Mouse (Mus musculus): ENCODE data around the gene Tbl1xr1. TPM values are rescaled to one million over a fixed set of nuclear protein-coding genes. Genes with fewer than 3 reads are reported as not detected.

Gene Tbl1xr1
- total RNA-seq, 4 experiments from 2014 or later: 123 to 141 (median 137) TPM

DNA sequence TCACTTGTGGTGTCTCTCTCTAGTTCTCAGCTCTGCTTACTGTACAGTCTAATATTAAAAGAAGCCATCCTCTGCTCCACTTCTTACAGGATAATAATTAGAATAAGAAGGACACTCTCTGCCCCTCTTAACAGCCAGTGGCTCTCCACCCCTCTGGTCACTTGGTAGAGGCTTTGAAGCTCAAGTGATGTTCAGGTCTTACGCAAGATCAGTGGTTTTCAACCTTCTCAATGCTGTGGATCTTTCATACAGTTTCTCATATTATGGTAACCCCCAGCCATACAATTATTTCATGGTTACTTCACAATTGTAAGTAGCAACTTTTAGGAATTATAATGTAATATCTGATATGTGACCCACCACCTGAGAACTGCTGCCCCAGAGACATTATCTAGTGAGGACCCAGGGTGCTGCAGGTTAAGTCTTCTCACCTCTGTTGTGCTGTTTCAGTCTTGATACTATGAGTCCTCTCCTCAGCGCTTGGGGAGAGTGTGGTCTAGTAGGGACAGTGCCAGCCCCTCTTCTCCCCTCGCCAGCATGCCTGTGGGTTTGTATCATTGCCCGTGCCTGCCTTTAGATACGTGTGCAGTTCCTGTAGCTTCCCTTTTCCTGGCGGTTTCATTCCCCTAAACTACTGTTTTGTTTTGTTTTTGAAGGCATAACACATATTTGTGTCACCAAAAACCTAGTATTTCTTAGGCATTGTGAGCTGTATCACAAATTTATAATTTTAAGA lies 65.7 kb downstream of the Tbl1xr1 start:
- no peak for DNase-seq (ENCODE audit: low spot score in 2 of 2)

DNA sequence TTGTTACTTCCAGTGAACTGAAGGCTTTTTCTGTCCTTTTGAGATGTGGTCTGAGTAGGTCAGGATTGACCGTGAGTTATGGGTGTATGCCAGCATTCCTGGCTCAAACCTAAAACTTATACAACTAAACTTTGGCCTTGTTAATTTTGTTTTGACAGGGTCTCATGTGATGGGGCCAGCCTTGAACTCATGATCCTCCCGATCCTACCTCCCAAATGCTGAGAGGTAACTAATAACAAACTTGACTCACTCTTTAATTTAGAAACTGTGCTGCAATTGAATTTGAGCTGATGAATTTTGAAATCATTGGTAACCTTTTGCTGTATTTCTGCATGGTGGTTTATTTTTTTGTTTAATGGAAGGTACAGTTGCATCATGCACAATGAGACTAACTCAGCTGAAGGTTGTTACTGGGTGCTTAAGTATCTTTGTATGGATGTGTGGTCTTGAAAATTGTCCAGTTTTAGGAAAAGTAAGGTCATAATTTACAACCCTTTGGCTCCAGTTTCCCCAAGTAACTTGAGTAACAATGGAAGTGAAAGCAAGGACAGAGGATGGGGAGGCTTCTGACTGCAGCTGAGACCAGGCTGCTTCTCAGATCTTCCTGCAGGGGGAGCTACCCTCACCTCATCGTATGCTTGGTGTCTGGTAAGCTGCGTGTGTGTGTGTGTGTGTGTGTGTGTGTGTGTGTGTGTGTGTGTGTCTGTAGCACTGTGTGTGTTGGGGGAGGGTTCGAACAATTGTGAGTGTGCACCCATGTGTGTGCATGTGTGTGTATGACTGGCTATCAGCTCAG lies 66.6 kb downstream of the Tbl1xr1 start:
- no peak for DNase-seq (ENCODE audit: low spot score in 2 of 2)

DNA sequence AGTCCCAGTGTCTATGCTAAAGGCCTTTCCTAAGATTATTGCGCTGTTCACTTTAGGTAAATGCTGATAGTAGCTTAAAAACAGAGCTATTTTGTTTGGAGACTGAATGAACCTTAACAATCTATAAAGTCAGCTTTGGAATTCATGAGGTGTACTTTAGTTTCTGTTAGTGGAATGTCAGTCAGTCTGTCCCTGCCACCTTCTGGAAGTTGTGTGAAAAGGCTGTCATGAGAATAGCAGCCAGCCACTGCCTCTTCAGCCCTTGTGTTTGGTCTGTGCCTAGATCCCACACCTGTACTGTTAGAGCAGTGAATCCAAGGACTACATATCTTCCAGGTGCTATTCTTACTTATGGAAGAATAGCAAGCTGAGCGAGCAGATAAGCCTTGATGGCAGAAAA lies 67.8 kb downstream of the Tbl1xr1 start:
- no peak for DNase-seq (ENCODE audit: low spot score in 2 of 2)

DNA sequence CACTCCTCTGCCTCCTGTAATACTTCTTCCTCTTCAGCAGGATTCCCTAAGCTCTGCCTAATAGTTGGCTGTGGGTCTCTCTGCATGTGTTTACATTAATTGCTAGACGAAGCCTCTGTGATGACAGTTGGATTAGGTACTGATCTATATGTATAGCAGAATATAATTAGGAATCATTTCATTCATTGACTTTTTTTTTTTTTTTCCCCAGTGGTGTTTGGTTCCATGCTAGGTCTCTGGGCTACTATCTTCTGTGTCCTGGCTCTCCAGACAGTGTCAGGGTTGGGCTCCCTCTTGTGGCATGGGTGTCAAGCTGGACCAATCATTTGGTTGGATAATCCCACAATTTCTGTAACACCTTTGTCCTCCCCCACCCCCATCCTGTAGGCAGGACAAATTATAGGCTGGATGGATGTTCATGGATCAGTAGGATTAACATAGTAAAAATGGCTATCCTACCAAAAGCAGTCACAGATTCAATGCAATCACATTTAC lies 71.0 kb downstream of the Tbl1xr1 start:
- no peak for DNase-seq (ENCODE audit: low spot score in 2 of 2)

DNA sequence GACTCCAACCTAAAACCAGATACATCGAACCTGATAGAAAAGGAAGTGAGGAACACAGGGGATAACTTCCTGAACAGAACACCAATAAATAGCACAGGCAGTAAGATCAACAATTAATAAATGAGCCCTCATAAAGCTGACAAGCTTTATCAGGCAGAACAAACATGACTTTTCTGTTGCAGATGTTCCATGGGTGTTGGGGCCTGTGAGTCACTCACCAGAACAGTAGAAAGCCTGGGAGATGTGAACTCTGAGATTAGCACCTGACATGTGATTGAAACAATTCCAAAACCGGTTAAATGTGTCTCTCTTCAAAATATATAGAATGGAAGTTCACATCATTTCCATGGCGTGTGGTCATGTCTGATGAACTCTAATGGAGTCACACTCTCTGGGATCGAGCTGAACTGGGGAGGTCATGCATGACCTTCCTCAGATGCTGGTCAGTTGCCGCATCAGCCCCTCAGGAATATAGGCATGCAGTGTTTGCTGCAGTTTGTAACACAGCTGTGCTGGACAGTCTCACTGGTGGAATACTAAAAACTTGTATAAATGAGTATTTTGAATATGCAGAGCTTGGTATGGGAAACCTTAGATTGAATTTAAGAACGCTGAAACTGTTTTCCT lies 72.0 kb downstream of the Tbl1xr1 start:
- DNase-seq (ENCODE audit: low spot score in 2 of 2): no peak

DNA sequence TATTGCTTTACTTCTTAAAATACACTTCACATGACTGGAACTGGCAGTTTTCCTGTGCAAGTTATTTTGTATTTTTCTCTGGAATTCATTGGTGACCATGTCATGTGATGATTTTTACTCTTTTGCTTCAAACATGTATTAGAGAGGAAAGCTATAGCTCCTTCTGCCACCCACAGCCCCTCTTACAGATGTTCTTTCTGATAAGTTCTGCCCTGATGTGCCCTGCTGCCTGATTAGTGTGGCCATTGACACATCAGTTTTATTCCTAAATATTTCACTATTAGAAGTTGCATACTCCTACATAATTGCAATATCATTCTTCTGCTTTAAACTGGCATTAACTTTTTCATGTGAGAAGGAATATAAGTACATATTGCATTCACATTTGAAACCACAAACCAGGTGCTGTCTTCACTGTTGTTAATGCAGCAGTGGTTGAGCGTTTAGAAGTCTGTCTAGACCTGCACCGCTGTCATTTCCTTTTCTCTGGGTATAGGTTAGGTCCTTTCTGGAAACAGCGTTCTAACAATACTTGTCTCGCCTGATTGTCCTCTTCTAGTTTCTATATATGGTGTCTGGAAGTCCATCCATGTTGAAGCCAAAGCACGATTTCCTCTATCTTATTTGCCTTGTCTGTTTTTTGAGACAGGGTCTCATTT lies 74.5 kb downstream of the Tbl1xr1 start:
- no peak for DNase-seq (ENCODE audit: low spot score in 2 of 2)

DNA sequence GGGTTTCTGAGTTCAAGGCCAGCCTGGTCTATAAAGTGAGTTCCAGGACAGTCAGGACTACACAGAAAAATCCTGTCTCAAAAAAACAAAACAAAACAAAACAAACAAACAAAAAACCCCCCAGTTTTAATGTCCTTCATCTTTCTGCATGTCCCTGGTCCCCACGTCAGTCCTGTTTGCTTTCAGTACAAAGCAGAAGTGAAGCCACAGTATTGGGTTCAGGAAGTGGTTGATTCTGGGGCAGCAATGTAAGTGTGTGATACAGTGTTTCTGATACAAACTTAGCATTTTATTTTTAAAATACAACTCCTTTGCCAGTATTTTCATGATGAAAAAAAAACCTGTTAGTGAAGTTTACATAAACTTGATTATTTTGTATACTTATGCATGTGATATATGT lies 76.3 kb downstream of the Tbl1xr1 start:
- no peak for DNase-seq (ENCODE audit: low spot score in 2 of 2)

DNA sequence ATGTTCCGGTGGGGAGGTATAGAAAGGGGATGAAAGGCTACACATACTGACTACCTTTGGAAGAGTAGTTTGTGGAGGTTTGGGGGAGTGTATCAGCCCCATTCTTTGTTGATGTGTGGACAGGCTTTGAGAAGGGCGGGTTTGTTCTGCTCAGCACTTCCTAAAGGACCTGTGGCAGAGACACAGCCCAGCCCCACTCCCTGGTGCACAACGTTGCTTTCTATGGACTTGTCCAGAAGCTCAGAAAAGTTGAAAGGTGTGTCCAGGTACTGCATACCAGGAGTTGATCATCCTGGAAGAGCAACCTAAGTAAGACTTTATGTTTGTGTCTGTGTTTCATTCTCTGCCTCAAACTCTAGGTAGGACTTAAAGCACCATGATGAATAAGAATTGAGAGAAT lies 78.1 kb downstream of the Tbl1xr1 start:
- DNase-seq (ENCODE audit: low spot score in 2 of 2): no peak

DNA sequence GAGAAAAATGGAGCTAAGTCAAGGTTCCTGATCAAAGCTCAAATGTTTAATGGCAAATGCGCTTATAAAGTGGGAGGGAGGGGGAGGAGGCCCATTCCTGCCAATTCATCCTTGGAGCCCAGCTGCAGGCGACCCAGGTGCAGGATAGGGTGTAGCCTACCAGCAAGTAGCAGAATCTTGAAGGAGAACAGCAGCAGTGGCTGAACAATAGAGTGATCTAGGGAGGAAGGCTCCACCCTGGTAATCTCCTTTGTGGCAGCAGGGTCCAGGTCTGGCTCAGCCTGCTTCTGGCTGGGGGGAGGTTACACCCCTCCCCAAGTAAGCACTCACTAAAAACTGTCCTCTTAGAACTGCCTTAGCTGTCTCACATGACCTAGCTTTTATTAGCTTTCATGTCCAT lies 79.9 kb downstream of the Tbl1xr1 start:
- no peak for DNase-seq (ENCODE audit: low spot score in 2 of 2)

DNA sequence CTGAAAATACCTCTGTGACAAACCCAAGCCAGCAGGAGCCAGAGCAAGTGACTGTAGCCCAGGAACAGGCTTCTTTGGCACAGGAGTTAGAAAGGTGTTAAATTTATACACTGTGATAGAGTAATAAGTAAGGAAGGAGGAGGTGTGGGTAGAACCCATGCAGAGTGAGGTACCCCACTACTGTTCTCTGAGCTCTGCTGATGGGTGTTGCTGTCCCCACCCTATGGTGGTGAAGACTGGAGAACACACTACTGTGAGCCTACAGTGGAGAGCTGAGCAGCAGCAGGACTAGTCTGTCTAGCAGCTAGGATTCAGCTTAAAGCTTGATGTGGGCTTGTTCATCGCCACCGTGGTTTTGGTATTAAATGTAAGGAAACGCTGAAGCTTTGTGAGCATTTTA lies 86.5 kb downstream of the Tbl1xr1 start:
- DNase-seq (ENCODE audit: low spot score in 2 of 2): no peak

DNA sequence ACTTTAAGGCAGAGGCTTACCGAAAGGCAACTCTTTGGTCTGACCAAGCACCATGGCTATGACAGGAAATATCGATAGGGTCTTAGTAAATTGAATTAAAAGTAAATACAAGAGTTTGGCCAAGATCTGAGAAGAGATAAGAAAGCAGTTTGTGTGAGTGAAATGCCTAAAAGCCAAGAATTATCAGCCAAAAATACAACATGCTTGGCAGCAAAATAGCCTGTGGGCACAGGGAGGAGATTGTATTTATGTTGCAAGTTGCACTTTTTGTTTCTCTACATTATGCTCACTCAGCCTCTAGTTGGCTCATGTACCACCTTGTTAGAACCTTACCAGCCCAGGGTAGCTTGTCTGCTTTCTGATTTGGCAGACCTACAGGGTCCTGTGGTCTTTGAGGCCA lies 91.4 kb downstream of the Tbl1xr1 start:
- no peak for DNase-seq (ENCODE audit: low spot score in 2 of 2)

DNA sequence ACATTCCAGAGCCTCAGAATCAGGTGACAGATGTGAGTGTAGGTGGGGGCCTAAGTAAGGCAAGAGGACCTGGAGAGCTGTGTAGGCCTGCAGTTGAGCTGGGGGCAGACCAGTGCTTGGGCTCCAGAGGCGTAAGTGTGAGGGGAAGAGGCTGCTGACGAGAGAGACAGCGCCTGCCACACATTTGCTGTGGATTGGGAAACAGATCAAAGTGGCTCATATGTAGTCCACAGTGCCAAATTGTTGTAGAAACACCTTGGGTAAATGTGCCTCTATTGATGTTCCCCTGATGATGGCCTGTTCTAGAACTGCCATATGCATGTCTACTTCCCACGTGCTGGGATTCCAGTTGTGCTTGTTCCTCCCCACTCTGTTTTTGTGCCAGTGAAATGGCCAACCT lies 92.0 kb downstream of the Tbl1xr1 start:
- no peak for DNase-seq (ENCODE audit: low spot score in 2 of 2)

DNA sequence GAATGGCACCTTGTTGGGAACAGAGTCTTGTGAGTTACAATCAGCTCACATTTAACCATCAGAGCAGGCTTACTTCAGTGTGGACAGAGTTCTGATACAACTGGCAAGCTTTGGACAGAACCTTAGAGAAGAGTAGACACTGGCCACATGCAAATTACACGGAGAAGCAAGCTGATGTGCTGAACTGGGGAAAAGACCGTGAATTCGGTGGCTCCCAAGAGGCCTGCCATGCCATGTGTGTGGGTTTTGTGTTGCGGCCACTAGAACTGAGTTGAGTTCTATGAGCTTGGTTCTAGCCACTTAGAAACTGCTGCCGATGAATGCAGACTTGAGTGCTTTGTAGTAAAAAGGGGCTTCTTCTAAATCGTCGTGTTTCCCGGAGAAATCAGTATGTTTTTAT lies 95.1 kb downstream of the Tbl1xr1 start:
- no peak for DNase-seq (ENCODE audit: low spot score in 2 of 2)

DNA sequence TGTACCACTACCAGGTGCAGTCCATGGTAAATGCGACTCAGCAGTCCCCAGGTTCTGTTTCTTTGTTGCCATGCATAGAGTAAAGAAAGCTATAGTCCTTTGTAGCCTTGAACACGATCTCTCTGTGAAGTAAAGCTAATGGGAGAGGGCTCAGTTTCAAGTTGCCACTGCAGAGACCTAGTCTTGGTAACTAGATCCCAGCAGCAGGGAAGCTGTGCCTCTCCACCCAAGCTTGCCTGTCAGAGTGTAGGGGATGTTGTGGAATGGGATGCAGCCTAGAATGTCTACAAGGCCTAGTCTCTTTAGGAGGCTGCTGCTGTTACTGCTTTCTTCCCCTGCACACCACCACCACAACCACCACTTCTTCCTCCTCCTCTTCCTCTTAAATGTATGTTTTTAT lies 96.0 kb downstream of the Tbl1xr1 start:
- no peak for DNase-seq (ENCODE audit: low spot score in 2 of 2)

DNA sequence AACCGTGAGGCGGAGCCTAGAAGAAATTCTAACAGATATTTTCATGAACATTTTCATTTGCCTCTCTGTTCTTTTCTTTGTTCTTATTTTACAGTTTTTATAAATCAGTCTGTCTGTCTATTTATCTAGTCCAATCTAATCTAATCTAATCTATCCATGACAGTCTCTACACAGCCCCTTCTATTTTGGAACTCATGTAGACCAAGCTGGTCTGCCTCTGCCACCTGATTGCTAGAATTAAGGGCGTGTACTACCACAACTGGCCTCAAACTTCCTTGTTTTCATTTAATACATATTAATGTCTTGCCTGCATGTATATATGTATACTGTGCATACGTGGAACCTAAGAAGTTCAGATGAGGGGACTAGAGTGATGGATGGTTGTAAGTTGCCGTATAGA lies 96.7 kb downstream of the Tbl1xr1 start:
- DNase-seq (ENCODE audit: low spot score in 2 of 2): no peak

DNA sequence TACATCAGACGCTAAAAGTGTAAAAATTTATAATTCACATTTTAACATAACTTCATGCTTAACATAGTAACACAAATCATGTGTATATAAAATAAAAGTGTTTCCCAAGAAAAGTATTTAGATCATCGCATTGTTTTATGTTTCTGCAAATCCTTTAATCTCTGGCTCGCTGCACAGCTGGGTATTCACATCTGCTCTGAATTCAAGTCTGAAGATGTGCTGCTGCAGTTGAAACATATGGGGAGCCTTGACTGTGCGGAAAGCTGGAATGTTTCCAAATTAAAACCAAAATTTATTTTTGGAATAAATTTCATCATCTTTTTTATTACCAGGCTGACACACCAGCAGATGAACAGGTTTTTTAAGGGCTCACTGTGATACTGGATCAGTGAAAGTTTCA lies 97.8 kb downstream of the Tbl1xr1 start:
- DNase-seq (ENCODE audit: low spot score in 2 of 2): no peak

DNA sequence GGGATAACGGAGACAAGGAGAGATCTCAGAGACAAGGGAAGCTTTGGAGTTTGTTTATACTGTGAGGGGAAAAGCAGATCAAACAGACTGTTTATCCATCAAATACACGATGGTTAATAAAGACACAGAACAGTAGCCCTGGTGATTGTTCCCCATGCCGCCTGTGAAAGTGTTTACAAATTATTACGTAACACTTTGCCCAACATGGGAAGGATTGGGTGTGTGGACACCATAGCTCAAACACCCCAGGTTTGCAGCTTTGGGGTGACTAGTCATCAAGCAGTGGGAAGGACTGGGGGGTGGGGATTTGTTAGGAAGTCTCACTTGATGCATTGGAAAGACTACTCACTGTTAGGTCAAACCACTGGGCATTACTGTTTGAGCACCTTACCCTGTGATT lies 103.6 kb downstream of the Tbl1xr1 start:
- DNase-seq (ENCODE audit: low spot score in 2 of 2): no peak

DNA sequence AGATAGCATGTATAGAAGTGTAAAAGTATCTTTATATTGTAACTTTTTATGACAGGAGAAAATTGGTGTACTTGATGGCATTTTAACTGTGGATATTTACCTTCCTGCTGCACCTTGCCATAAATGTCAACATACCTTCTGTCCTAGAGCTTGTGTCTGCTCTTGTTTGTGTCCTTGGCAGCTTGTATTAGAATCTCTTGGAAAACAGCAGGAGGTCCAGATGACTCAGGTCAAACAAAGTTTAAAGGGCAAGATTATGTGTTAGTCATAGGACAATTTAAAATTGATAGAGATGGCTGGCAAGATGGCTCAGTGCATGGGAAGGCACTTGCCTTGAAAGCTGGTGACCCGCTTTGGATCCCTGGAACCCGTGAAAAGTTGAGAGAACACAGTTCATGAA lies 104.6 kb downstream of the Tbl1xr1 start:
- DNase-seq (ENCODE audit: low spot score in 2 of 2): no peak

DNA sequence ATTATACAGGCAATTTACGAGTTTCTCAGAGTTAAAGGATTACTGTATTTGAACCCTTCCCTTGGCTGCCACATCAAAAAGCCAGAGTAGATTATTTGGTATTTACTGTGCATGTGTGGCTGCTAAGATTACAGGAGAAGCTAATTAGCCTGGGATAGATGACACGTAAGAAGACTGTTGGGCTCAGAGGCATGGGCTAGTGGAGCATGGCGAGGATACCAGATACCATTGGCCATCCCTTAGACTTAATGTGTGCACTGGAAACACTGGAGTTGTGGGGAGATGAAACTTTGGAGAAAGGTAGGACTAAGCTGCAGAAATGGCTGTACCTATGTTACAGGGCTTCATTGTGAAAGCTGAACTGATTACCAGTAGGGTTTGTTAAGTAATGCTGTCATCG lies 108.8 kb downstream of the Tbl1xr1 start:
- no peak for DNase-seq (ENCODE audit: low spot score in 2 of 2)

DNA sequence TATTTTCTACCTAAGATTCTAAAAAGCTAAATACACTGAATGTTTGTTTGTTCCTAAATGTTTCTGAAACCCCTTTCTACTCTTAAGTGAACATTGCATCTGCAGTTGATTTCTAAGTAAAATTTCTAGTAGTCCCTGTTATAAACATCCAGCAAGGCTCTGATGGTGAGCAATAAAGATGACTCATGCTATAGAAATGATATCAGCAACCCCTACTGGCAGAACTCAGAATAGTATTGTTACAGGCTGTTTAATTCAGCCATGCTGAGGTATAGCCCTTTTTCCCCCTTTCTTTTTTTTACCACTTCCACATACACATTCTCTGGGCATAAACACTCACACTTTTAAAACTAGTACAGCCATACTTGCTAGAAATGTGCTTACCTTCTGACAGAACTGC lies 114.0 kb downstream of the Tbl1xr1 start:
- DNase-seq (ENCODE audit: low spot score in 2 of 2): no peak

DNA sequence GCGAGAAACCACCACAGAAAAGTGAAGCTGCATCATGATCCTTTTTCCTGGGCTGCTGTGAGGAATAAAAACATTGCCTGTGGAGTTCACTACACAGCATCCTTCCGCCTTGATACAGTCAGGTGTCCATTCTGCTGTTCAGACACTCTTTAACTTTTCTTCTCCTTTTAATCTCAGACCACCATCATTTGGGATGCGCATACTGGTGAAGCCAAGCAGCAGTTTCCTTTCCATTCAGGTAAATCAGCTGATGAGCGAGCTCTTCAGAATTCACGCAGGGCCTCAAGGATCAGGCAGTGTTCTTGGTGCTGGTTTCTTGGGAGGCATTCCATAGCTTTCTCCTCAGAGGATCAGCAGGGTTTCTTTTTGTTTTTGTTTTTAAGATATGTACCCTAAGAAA lies 116.5 kb downstream of the Tbl1xr1 start:
- no peak for DNase-seq (ENCODE audit: low spot score in 2 of 2)

Measured in left cerebral cortex, adult 8-10 months (tissue).